Mouse (Mus musculus) embryo, embryonic 10 days (tissue): ENCODE measurements around the gene Btbd1.

Experiments
- DNase-seq: peaks from one replicate; pipeline ENCODE4 v3.0.0-alpha.2; 2015; ENCODE audit warnings: low spot score

Gene Btbd1

DNA sequence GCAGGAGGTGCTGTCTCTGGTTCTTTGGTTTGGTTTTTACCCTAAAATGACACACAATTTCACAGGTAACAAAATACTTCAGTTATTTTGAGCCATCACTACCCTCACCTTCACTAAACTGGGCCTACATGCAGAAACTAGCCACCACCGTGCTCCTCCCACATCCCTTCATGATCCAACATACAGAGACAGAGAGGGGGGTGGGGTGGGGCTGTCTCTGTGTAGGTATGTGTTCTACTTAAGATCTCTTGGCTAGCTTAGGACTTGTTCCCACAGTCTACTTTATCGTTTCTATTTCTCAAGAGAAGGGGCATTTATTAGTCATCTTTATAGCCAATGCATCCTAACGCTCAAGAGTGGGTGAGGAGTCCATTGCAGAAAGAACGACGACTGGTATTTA, 40.7 kb downstream of the Btbd1 start:
- DNase-seq: peak; percentile 13

DNA sequence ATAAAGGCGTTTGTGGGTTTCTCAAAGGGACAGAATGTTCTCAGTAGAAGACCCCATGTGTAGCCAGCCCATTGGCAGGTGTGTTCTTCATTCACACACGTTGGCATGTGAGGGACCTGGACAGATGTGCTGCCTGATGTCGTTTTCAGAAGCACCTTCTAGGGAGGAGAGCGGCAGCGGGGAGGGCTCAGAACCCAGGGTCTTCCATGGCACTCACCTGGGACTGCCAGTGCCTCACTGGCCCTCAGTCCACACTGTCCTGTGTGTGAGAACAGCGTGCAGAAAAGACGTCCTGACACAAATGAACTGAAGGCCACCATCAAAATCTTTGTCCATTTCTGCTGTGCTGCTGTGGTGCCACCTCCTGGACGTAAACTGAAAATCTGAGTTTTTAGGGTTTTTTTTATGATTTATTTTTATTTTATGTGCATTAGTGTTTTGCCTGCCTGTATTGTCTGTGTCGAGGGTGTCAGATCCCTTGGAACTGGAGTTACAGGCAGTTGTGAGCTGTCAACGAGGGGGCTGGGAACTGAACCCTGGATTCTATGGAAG, 51.5 kb downstream of the Btbd1 start:
- DNase-seq: no peak

DNA sequence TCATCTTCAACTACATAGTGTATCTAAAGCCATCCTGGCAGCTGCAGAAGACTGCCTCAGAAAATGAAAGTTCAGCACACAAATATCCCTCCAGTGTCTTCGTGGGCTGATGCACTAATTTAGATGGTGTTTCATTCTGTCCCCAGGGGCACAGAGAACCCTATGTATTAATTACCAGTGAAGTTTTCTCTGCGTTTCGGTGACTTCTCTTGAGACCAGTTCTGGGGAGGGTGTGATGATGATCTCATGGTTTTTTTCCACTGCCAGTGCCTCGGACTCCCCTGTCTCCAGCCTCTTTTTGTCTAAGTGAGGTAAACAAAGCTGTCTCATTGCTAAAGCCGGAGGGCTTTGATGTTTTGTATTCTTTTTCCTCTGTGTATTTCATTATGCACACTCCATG, 53.9 kb downstream of the Btbd1 start:
- no peak for DNase-seq

DNA sequence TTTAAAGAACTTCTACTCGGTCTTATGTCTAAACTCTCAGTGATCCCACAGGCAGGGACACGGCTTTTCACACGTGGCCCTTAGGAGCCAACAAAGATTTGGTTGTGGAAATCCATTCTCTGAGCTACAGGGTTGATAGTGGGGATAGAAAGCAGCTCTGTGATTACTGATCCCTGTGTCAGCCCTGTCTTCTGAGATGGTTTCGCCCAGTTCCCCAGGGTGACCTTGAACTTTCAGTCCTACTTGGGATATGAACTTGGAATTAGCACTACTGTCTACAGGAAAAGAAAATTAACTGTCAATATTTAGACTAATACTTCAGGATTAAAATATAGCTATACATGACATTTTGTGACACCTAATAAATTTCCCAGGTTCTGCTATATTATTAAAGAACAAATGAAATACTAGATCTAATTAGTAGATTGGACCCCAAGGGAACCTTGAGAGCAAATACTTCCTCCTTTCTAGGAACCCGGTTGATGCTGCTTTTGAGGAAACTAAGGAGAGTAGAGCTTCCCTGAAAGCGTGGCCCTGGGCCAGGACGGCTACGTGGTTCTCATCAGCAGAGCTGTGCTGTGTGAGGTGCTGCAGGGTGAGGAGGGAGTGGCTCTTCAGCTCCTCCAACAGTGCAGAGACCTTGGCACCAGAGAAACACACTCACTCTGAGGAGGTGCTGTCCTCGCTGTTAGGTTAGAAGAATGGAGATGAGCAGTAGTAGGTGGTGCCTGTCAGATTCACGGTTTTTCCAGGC, 56.3 kb downstream of the Btbd1 start:
- DNase-seq: no peak

DNA sequence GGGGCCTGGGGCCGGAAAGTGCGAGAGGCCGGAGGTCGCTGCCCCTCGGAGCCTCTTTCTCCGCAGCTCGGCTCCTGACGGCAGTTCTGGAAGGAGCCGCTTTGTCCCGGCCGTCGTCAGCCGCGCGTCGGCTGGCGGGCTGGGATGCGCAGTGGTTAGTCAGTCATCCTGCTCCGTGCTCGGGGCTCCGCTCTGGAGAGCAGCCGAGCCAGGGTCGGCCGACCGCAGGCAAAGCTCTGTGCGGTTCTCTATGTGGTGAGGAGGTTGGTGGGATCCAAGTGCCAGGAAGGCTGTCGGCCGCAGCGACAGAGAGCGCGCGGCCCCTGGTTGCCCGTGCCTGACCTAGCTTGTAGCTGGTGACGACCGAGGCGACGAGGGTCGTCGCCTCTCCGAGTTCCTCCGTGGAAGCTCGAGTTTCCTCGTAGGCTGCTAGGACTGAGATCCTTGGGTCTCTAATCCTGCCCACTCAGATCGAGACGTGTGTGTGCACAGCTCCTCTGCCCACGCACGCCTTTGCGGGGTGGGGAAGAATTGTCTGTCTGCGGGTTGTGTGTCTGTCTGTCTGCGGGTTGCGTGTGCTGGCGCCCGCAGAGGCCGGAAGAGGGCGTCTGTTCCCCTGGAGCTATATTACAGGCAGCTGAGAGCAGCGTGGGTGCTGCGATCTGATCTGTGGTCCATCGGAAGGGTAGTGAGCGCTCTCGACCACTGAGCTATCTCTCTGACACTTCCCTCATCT, 66.0 kb downstream of the Btbd1 start:
- DNase-seq: peak; percentile 70

DNA sequence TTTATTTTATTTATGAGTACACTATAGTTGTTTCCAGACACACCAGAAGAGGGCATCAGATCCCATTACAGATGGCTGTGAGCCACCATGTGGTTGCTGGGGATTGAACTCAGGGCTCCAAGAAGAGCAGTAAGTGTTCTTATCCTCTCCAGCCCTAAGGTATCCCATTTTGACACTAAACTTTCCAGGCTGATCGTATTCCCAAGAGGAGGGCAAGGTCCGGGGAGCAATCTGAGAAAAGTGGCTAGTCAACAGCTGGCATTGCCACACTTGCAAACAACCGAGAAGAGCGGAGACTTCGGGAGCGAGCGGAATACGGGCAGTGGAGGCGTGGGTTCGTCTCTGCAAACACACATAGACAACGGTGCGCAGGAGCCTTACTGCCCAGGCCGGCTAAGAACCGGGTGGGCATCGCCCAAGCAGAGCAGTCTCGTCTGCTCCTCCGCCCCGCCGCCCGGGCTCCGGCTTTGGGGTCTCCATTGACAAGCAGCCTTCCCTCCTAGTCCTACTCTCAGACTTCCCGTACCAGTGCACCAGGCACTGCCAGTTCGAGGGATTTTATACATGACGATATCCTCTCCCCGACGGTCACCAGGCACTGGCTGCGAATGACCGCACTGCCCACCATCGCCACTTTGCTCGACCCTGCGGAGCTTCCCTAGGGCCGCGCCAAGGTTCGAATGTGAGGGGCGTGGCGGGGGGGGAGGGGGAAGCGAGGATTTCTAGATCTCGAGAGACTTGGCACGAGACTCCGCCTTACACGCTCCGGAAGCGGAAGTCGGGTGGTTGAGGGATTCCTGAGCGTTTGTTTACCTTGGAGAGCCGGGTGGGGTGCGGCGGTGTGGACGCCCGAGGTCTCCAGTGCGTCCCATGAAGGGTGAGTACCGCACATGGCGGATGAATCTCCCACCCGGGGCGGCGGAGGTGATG, 66.8 kb downstream of the Btbd1 start, which contains the start of gene Ramac:
Ramac (plus strand) TSS at position 746 of the 930 bp plus-strand sequence.
- DNase-seq: peak; percentile 95

DNA sequence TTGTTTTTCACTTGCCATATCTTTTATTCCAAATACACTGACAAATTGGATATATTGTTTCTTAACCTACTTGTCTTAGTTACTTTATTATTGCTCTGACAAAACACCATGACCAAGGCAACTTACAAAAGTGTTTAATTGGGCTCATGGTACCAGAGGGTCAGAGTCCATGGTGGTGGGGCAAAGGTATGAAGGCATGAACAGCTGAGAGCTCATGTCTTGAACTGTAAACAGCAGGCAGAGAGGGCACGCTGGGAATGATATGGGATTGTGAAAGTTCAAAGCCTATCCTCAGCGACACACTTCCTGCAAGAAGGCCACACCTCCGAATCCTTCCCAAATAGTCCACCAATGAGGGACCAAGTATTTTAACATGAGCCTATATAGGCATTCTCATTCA, 81.3 kb downstream of the Btbd1 start:
- no peak for DNase-seq

DNA sequence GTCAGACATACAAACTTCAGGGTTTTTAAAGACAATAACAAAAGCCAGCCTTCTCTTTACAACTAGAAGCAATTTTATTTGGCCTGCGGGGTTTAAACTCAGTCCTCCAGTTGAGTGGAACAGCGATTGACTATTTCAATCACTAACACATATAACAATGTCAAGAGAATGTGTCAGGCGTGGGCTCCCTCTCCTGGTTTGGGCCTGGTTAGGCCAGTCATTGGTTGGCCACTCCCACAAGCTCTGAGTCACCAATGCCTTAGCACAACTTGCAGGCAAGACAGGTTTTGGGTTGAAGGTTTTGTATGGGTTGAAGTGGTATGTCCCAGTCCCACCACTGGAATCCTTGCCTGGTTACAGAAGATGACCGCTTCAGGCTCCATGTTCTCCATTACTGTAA, 85.1 kb downstream of the Btbd1 start:
- peak; percentile 55 for DNase-seq
